Mouse (Mus musculus) heart, postnatal 0 days (tissue): ENCODE measurements around the gene Fstl4. TPM values are rescaled to one million over a fixed set of nuclear protein-coding genes. Genes with fewer than 3 reads are reported as not detected.

Experiments used
- ATAC-seq: fragments of 200-750 bp; cut with Nextera tagmentation; 2 replicates; pipeline ENCODE4 v1.8.0; 2017; ENCODE audit warnings: low read depth, moderate number of reproducible peaks, moderate library complexity; ENCODE audit not compliant: insufficient read depth
- DNase-seq: peaks from one replicate; pipeline ENCODE4 v3.0.0-alpha.2; 2016; ENCODE audit warnings: low spot score
- H3K27ac ChIP-seq: fragments of 300-500 bp; sonication (generic); 2 replicates; pipeline ENCODE4 v1.5.1; 2014; ENCODE audit warnings: low read depth, mild to moderate bottlenecking
- H3K27me3 ChIP-seq: fragments of 300-500 bp; sonication (generic); 2 replicates; pipeline ENCODE4 v1.6.1; 2014; ENCODE audit warnings: low read length, mixed read lengths; ENCODE audit not compliant: control insufficient read depth, insufficient read depth
- H3K36me3 ChIP-seq: fragments of 300-500 bp; sonication (generic); replicated peaks from 2 replicates; pipeline ENCODE4 v1.6.1; 2014; ENCODE audit warnings: low read length, mixed read lengths; ENCODE audit not compliant: control insufficient read depth, insufficient read depth
- H3K4me1 ChIP-seq: fragments of 300-500 bp; sonication (generic); 2 replicates; pipeline ENCODE4 v1.6.1; 2014; ENCODE audit warnings: antibody characterized with exemption; ENCODE audit not compliant: control insufficient read depth, insufficient read depth
- H3K4me2 ChIP-seq: fragments of 300-500 bp; sonication (generic); 2 replicates; pipeline ENCODE4 v1.6.1; 2014; ENCODE audit warnings: low read depth, mild to moderate bottlenecking, low read length, moderate library complexity
- H3K4me3 ChIP-seq: fragments of 300-500 bp; sonication (generic); 2 replicates; pipeline ENCODE4 v1.5.1; 2014; ENCODE audit warnings: low read depth, low read length
- H3K9ac ChIP-seq: fragments of 300-500 bp; sonication (generic); replicated peaks from 2 replicates; pipeline ENCODE4 v1.6.1; 2014; ENCODE audit warnings: low read depth, low read length, mixed read lengths
- H3K9me3 ChIP-seq: fragments of 300-500 bp; sonication (generic); replicated peaks from 2 replicates; pipeline ENCODE4 v1.6.1; 2016; ENCODE audit warnings: low read length; ENCODE audit not compliant: control insufficient read depth
- CTCF ChIP-seq: IDR thresholded peaks from 2 replicates; pipeline ENCODE4 v1.5.1; 2016; ENCODE audit warnings: antibody characterized with exemption, control low read depth, low read depth
- EP300 ChIP-seq: IDR thresholded peaks from 2 replicates; pipeline ENCODE4 v1.6.1; 2016; ENCODE audit warnings: antibody characterized with exemption, low read depth
- WGBS: fragments of 180-500 bp; shearing (Covaris S2); extraction: QIAGEN DNeasy Blood & Tissue Kit; methylation state at CpG from one replicate; pipeline ENCODE4 v1.1.7; 2014; 5-methylcytosine and 5-hydroxymethylcytosine counted together
- polyA plus RNA-seq: library from polyadenylated mRNA; unstranded; fragments of >200 nt; fragmentation: Nextera tagmentation; extraction: Ambion mirVana; gene quantifications from 2 replicates; pipeline ENCODE4 v1.2.1, GENCODE M21; 2015
- total RNA-seq: library from RNA; depleted of rRNA; stranded (reverse); fragments of >200 nt; gene quantifications from 2 replicates; pipeline ENCODE4 v1.2.3, GENCODE M21; 2014; ENCODE audit warnings: low replicate concordance

Fstl4 gene
- total and polyA plus RNA-seq, 2 experiments from 2014 or later, result 6.3 to 9.4 TPM

GRCm38 (mm10) chr11:53025686-53026085 is 261.3 kb downstream of the Fstl4 start:
- TF ChIP-seq CTCF (no peak), EP300 (no peak)
- ATAC-seq (no peak), DNase-seq (no peak)
- no peaks in the 10 kb centered on the region for H3K27me3 ChIP-seq
- no peaks in the 10 kb centered on the region for H3K9me3 ChIP-seq
- H3K27ac ChIP-seq, result no peak overlapping the region
- H3K36me3 ChIP-seq, result no peaks in the 10 kb centered on the region
- WGBS, result 95% methylated on average over 6 of the region's 6 CpGs
- no peak overlapping the region for H3K4me3 ChIP-seq
- no peaks in the 10 kb centered on the region for H3K4me1 ChIP-seq
- H3K9ac ChIP-seq, result no peak overlapping the region
- H3K4me2 ChIP-seq, result no peak overlapping the region

- no peak for TF ChIP-seq CTCF
- TF ChIP-seq EP300, result no peak
- DNase-seq (no peak), ATAC-seq (no peak)
- no peak overlapping the region for H3K4me3 ChIP-seq
- no peak overlapping the region for H3K4me2 ChIP-seq
- H3K9me3 ChIP-seq, result no peaks in the 10 kb centered on the region
- 79% methylated on average over 7 of the region's 7 CpGs for WGBS
- no peaks in the 10 kb centered on the region for H3K27me3 ChIP-seq
- no peaks in the 10 kb centered on the region for H3K4me1 ChIP-seq
- no peak overlapping the region for H3K9ac ChIP-seq
- no peak overlapping the region for H3K27ac ChIP-seq
- H3K36me3 ChIP-seq, result no peaks in the 10 kb centered on the region
These were observed 264.2 kb downstream of the Fstl4 start for GRCm38 (mm10) chr11:53028421-53029168.

- no peaks in the 10 kb centered on the region for H3K4me1 ChIP-seq
- no peaks in the 10 kb centered on the region for H3K36me3 ChIP-seq
- 86% methylated on average over 4 of the region's 4 CpGs for WGBS
- H3K4me2 ChIP-seq, result no peak overlapping the region
- no peak overlapping the region for H3K27ac ChIP-seq
- no peak overlapping the region for H3K4me3 ChIP-seq
- H3K9ac ChIP-seq, result no peak overlapping the region
- DNase-seq (no peak), ATAC-seq (no peak)
- H3K9me3 ChIP-seq, result no peaks in the 10 kb centered on the region
- H3K27me3 ChIP-seq, result no peaks in the 10 kb centered on the region
- no peak for TF ChIP-seq EP300
- no peak for TF ChIP-seq CTCF
These were observed 267.3 kb downstream of the Fstl4 start for GRCm38 (mm10) chr11:53031777-53032176.

- 27% methylated on average over 4 of the region's 4 CpGs for WGBS
- no peaks in the 10 kb centered on the region for H3K36me3 ChIP-seq
- H3K4me3 ChIP-seq, result no peak overlapping the region
- no peaks in the 10 kb centered on the region for H3K27me3 ChIP-seq
- no peaks in the 10 kb centered on the region for H3K9me3 ChIP-seq
- no peaks in the 10 kb centered on the region for H3K4me1 ChIP-seq
- H3K27ac ChIP-seq, result no peak overlapping the region
- no peak overlapping the region for H3K4me2 ChIP-seq
- no peak overlapping the region for H3K9ac ChIP-seq
- peak; percentile 69 for DNase-seq
- peak; percentile 49; the same call in 1 of the 2 replicates for ATAC-seq
- TF ChIP-seq EP300, result no peak
- peak; percentile 93 for TF ChIP-seq CTCF
These were observed 267.9 kb downstream of the Fstl4 start for GRCm38 (mm10) chr11:53032336-53032735.

- no peaks in the 10 kb centered on the region for H3K9me3 ChIP-seq
- WGBS, result 75% methylated on average over 7 of the region's 7 CpGs
- TF ChIP-seq CTCF (no peak), EP300 (no peak)
These were observed 271.0 kb downstream of the Fstl4 start for GRCm38 (mm10) chr11:53035414-53035813.

GRCm38 (mm10) chr11:53046850-53047249 is 282.4 kb downstream of the Fstl4 start:
- Histone ChIP-seq H3K9me3 (no peaks in the 10 kb centered on the region), H3K27me3 (no peaks in the 10 kb centered on the region), H3K4me3 (no peak overlapping the region), H3K4me1 (no peaks in the 10 kb centered on the region), H3K9ac (no peak overlapping the region), H3K4me2 (no peak overlapping the region), H3K36me3 (no peaks in the 10 kb centered on the region), H3K27ac (no peak overlapping the region)
- no peak for DNase-seq
- 36% methylated on average over 6 of the region's 6 CpGs for WGBS
- TF ChIP-seq EP300, result no peak
- no peak for TF ChIP-seq CTCF
- no peak for ATAC-seq

More at GRCm38 (mm10) chr11:53035414-53035813, 271.0 kb downstream of the Fstl4 start:
- H3K27me3 ChIP-seq, result no peaks in the 10 kb centered on the region
- no peak overlapping the region for H3K27ac ChIP-seq
- DNase-seq (no peak), ATAC-seq (no peak)
- no peak overlapping the region for H3K9ac ChIP-seq
- no peak overlapping the region for H3K4me3 ChIP-seq
- no peaks in the 10 kb centered on the region for H3K4me1 ChIP-seq
- H3K36me3 ChIP-seq, result no peaks in the 10 kb centered on the region
- H3K4me2 ChIP-seq, result no peak overlapping the region
